Mouse (Mus musculus): Measurements from ENCODE around the gene Nrde2. TPM values are rescaled to one million over a fixed set of nuclear protein-coding genes. Genes with fewer than 3 reads are reported as not detected.

Gene Nrde2
- total and polyA plus RNA-seq, 2 experiments from 2014 or later = 7.7 to 13.7 TPM

- H3K9me3 ChIP-seq (replicated peaks; ENCODE audit: control insufficient read depth, low read length) = no peaks in the 10 kb centered on the region
- peaks cover 47% of the 10 kb centered on the region for H3K36me3 ChIP-seq (replicated peaks; ENCODE audit: control insufficient read depth, insufficient read depth, low read length)
- H3K4me1 ChIP-seq (ENCODE audit: control insufficient read depth, insufficient read depth) = peaks cover 9% of the 10 kb centered on the region
- peak overlapping the region; percentile 85 for H3K4me2 ChIP-seq (ENCODE audit: low read depth, low read length)
- ATAC-seq (ENCODE audit: insufficient read depth, low read depth) = peak; percentile 34; the same call in 1 of the 2 replicates
- no peak overlapping the region for H3K9ac ChIP-seq (replicated peaks; ENCODE audit: low read depth, low read length)
- H3K4me3 ChIP-seq (ENCODE audit: low read depth, low read length) = peak overlapping the region; percentile 98
- H3K27ac ChIP-seq (ENCODE audit: low read depth) = no peak overlapping the region
- under 1% methylated on average over 13 of the region's 13 CpGs for whole genome bisulfite sequencing
- H3K27me3 ChIP-seq (ENCODE audit: control insufficient read depth, insufficient read depth, low read length) = no peaks in the 10 kb centered on the region
- peak; percentile 95 for DNase-seq (ENCODE audit: low spot score)
- TF ChIP-seq EP300 (IDR thresholded peaks at IDR 0.05; ENCODE audit: low read depth) = no peak
- TF ChIP-seq CTCF (IDR thresholded peaks at IDR 0.05; ENCODE audit: low read depth) = peak; percentile 100
These were observed 42.4 kb upstream of the Nrde2 start for GRCm38 (mm10) chr12:100201838-100202237.

- Histone ChIP-seq H3K4me2 (ENCODE audit: low read depth, low read length) (peak overlapping the region; percentile 85), H3K9ac (replicated peaks; ENCODE audit: low read depth, low read length) (no peak overlapping the region), H3K4me1 (ENCODE audit: control insufficient read depth, insufficient read depth) (peaks cover 9% of the 10 kb centered on the region), H3K27me3 (ENCODE audit: control insufficient read depth, insufficient read depth, low read length) (no peaks in the 10 kb centered on the region), H3K27ac (ENCODE audit: low read depth) (peak overlapping the region; percentile 4; the same call in 1 of the 2 replicates), H3K9me3 (replicated peaks; ENCODE audit: control insufficient read depth, low read length) (no peaks in the 10 kb centered on the region), H3K4me3 (ENCODE audit: low read depth, low read length) (peak overlapping the region; percentile 98), H3K36me3 (replicated peaks; ENCODE audit: control insufficient read depth, insufficient read depth, low read length) (peaks cover 42% of the 10 kb centered on the region)
- TF ChIP-seq CTCF (IDR thresholded peaks at IDR 0.05; ENCODE audit: low read depth) (no peak), EP300 (IDR thresholded peaks at IDR 0.05; ENCODE audit: low read depth) (no peak)
- DNase-seq (ENCODE audit: low spot score) = no peak
- no peak for ATAC-seq (ENCODE audit: insufficient read depth, low read depth)
- WGBS = 28% methylated on average over 4 of the region's 4 CpGs
These were observed 41.9 kb upstream of the Nrde2 start for GRCm38 (mm10) chr12:100201363-100201711.

GRCm38 (mm10) chr12:100200645-100201362 is 41.4 kb upstream of the Nrde2 start:
- 7% methylated on average over 27 of the region's 29 CpGs for WGBS
- DNase-seq (ENCODE audit: low spot score) = no peak
- peaks cover 36% of the 10 kb centered on the region for H3K36me3 ChIP-seq (replicated peaks; ENCODE audit: control insufficient read depth, insufficient read depth, low read length)

GRCm38 (mm10) chr12:100199891-100200644 is 40.6 kb upstream of the Nrde2 start:
- peaks cover 29% of the 10 kb centered on the region for H3K36me3 ChIP-seq (replicated peaks; ENCODE audit: control insufficient read depth, insufficient read depth, low read length)
- H3K27me3 ChIP-seq (ENCODE audit: control insufficient read depth, insufficient read depth, low read length) = no peaks in the 10 kb centered on the region
- H3K27ac ChIP-seq (ENCODE audit: low read depth) = peak overlapping the region; percentile 89
- ATAC-seq (ENCODE audit: insufficient read depth, low read depth) (peak; percentile 60), DNase-seq (ENCODE audit: low spot score) (peak; percentile 51)
- H3K4me3 ChIP-seq (ENCODE audit: low read depth, low read length) = peak overlapping the region; percentile 98
- peak overlapping the region; percentile 92 for H3K9ac ChIP-seq (replicated peaks; ENCODE audit: low read depth, low read length)
- H3K4me1 ChIP-seq (ENCODE audit: control insufficient read depth, insufficient read depth) = peaks cover 9% of the 10 kb centered on the region
- under 1% methylated on average over 73 of the region's 86 CpGs for WGBS
- TF ChIP-seq EP300 (IDR thresholded peaks at IDR 0.05; ENCODE audit: low read depth) (no peak), CTCF (IDR thresholded peaks at IDR 0.05; ENCODE audit: low read depth) (no peak)
- H3K4me2 ChIP-seq (ENCODE audit: low read depth, low read length) = peak overlapping the region; percentile 85
- no peaks in the 10 kb centered on the region for H3K9me3 ChIP-seq (replicated peaks; ENCODE audit: control insufficient read depth, low read length)

More at GRCm38 (mm10) chr12:100200645-100201362, 41.4 kb upstream of the Nrde2 start:
- no peaks in the 10 kb centered on the region for H3K27me3 ChIP-seq (ENCODE audit: control insufficient read depth, insufficient read depth, low read length)
- TF ChIP-seq EP300 (IDR thresholded peaks at IDR 0.05; ENCODE audit: low read depth) (no peak), CTCF (IDR thresholded peaks at IDR 0.05; ENCODE audit: low read depth) (no peak)
- ATAC-seq (ENCODE audit: insufficient read depth, low read depth) = peak; percentile 6; the same call in 1 of the 2 replicates
- H3K27ac ChIP-seq (ENCODE audit: low read depth) = peak overlapping the region; percentile 89
- peak overlapping the region; percentile 85 for H3K4me2 ChIP-seq (ENCODE audit: low read depth, low read length)
- peaks cover 9% of the 10 kb centered on the region for H3K4me1 ChIP-seq (ENCODE audit: control insufficient read depth, insufficient read depth)
- H3K9me3 ChIP-seq (replicated peaks; ENCODE audit: control insufficient read depth, low read length) = no peaks in the 10 kb centered on the region
- H3K9ac ChIP-seq (replicated peaks; ENCODE audit: low read depth, low read length) = peak overlapping the region; percentile 92
- peak overlapping the region; percentile 98 for H3K4me3 ChIP-seq (ENCODE audit: low read depth, low read length)

GRCm38 (mm10) chr12:100198967-100199660 is 39.7 kb upstream of the Nrde2 start, which contains the start of gene Calm1:
TSS of gene Calm1 (plus strand) at chr12:100199435.
- WGBS = under 1% methylated on average over 58 of the region's 58 CpGs
- peak; percentile 78 for ATAC-seq (ENCODE audit: insufficient read depth, low read depth)
- H3K9me3 ChIP-seq (replicated peaks; ENCODE audit: control insufficient read depth, low read length) = no peaks in the 10 kb centered on the region
- no peaks in the 10 kb centered on the region for H3K27me3 ChIP-seq (ENCODE audit: control insufficient read depth, insufficient read depth, low read length)
- DNase-seq (ENCODE audit: low spot score) = peak; percentile 88
- peak within 1 kb of the TSS; percentile 98 for H3K4me3 ChIP-seq (ENCODE audit: low read depth, low read length)
- H3K27ac ChIP-seq (ENCODE audit: low read depth) = peak within 1 kb of the TSS; percentile 89
- TF ChIP-seq EP300 (IDR thresholded peaks at IDR 0.05; ENCODE audit: low read depth) (peak; percentile 54; the same call in 1 of the 2 replicates), CTCF (IDR thresholded peaks at IDR 0.05; ENCODE audit: low read depth) (no peak; the same call in 1 of the 2 replicates)
- H3K36me3 ChIP-seq (replicated peaks; ENCODE audit: control insufficient read depth, insufficient read depth, low read length) = peaks cover 19% of the 10 kb centered on the region
- H3K4me2 ChIP-seq (ENCODE audit: low read depth, low read length) = peak within 1 kb of the TSS; percentile 85
- H3K9ac ChIP-seq (replicated peaks; ENCODE audit: low read depth, low read length) = peak within 1 kb of the TSS; percentile 92
- H3K4me1 ChIP-seq (ENCODE audit: control insufficient read depth, insufficient read depth) = peaks cover 9% of the 10 kb centered on the region

All from heart, postnatal 0 days (tissue).